Mouse (Mus musculus) bone marrow macrophage, adult 2 months (primary cell): ENCODE measurements around the gene Med28.

Experiments
- CTCF ChIP-seq: IDR thresholded peaks from 2 replicates; pipeline ENCODE4 v1.5.1; 2012; ENCODE audit warnings: low read depth, mild to moderate bottlenecking, low read length, moderate library complexity
- POLR2A ChIP-seq: IDR thresholded peaks from 2 replicates; pipeline ENCODE4 v1.6.1; 2012; ENCODE audit warnings: mild to moderate bottlenecking, low read depth, low read length, borderline replicate concordance

- TF ChIP-seq CTCF (no peak), POLR2A (no peak)
Measured at GRCm38 (mm10) chr5:45496930-45497550, 23.0 kb upstream of the Med28 start.
